Mouse (Mus musculus) ES-Bruce4 (cell line): ENCODE measurements at regions not wholly inside any gene's neighbourhood (a gene's known extent, or its start where the extent isn't known, plus 50 kb on each side); places are given as distances from the start of the nearest gene placed in this dataset.

Source experiments
- CTCF ChIP-seq: IDR thresholded peaks from one replicate; pipeline ENCODE4 v1.8.1; 2011; ENCODE audit warnings: low read depth, low read length
- EP300 ChIP-seq: IDR thresholded peaks from 2 replicates; pipeline ENCODE4 v1.6.1; 2011; ENCODE audit warnings: low read depth, low read length; ENCODE audit not compliant: insufficient read depth
- POLR2A ChIP-seq: IDR thresholded peaks from one replicate; pipeline ENCODE4 v1.8.1; 2011; ENCODE audit warnings: low read length; ENCODE audit not compliant: insufficient read depth

- TF ChIP-seq CTCF (no peak), POLR2A (no peak), EP300 (no peak)
Observed at GRCm38 (mm10) chr2:173368899-173369298, 92.6 kb upstream of the Pmepa1 start.
